Mouse (Mus musculus) gastrocnemius, postnatal 36 days (tissue): ENCODE measurements around the gene Gm7075. TPM values are rescaled to one million over a fixed set of nuclear protein-coding genes. Genes with fewer than 3 reads are reported as not detected.
"Not testable (repeated sequence)": the region's sequence is repeated elsewhere in the genome, so short reads cannot be mapped to it uniquely, and the experiment has no call there.

Experiments used
- DNase-seq, 2 experiments: peaks; one replicate each; pipeline ENCODE4 v3.0.0; 2022
- intact Hi-C: fragments of 180-260 bp; cut with DNase I; formaldehyde crosslinking; loops from one replicate; pipeline ENCODE4 v1.15.1; 2025
- total RNA-seq, 2 experiments: library from RNA; stranded (reverse); gene quantifications; 2 replicates each; pipeline ENCODE4 v1.2.3; 2021

The Gm7075 gene
- total RNA-seq, 2 experiments from 2014 or later: not detected

DNA sequence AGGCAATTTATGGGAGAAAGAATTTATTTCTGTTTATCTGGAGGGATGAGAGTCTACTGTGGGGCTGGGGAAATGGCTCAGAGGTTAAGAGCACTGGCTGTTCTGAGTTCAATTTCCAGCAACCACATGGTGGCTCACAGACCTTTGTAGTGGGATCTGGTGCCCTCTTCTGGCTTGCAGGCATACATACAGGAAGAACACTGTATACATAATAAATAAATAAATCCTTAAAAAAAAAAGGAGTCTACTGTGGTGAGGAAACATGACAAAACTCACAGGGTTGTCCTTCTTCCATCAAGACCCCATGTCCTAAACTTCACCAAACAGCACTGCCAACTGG is 2.9 kb upstream of the Gm7075 start:
- intact Hi-C loops: loop anchor here (5.0 kb wide), 1 partner anchor 148 kb away; no protein-coding TSS in a partner anchor
- no peak for DNase-seq

DNA sequence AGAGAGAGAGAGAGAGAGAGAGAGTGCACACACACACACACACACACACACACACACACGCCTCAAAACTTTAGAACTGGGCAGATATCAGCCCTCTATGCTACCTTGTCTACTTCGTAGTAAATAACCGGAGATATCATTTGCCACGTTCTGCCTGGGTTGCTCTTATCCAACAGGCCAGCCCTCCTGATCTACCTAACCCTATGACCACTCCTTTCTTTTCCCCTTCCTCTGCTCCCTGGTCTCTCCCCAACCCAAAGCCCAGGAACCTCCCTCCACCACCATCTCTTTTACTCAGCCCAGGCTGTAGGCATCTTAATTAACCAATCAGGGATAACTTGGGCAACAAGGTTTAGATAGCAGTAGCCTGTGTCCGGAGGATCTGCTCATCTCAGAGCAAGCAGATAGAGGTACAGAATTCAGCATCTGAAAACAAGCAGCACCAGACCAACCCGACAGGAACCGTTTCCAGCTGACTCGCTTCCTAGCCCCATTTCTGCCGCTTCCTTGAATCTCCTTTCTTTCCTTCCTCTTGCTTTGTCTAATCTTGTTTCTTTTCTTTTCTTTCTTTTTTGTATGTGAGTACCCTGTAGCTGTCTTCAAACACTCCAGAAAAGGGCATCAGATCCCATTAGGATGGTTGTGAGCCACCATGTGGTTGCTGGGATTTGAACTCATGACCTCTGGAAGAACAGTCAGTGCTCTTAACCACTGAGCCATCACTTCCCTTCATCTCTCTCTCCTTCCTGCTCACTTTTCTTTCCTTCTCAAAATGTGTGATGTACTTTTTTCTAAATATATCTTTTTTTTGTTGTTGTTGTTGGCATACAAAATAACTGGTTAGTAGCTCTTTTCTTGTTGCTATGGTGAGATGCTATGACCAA is 2.2 kb upstream of the Gm7075 start:
- no peak for DNase-seq
- intact Hi-C loops: loop anchor here (5.0 kb wide), 1 partner anchor 148 kb away; no protein-coding TSS in a partner anchor

DNA sequence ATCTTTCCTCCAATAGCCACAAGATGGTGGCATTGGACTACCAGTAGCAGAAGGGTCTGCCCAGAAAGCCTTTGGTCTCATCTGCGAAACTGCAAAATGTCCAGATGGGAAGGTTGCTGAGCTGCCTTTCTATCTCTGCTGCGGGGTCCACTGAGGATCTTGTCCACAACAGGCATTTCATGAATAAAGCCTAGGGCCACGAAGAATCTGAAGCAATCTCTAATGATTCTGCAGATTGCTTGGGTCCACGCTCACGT is 1.1 kb upstream of the Gm7075 start:
- intact Hi-C loops: loop anchor here (5.0 kb wide), 1 partner anchor 150 kb away; no protein-coding TSS in a partner anchor
- no peak for DNase-seq

DNA sequence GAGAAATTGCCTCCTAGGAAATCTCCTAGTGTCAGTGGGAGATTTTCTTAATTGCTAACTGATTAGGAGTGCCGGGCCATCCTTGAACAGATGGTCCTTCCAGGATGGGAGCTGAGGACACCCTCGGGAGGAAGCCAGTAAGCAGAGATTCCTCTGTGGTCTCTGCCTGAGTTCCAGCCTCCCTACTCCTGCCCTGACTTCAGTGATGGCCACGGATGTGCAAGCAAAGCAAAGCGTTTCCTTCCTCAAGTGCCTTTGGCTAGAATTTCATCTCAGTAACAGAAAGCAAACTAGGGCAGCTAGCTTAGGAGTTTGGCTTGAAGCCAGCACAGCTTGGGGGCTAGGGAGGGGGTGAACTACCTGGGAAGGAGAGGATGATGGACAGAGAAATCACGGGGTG is 4.5 kb downstream of the Gm7075 start:
- intact Hi-C loops: no loop called here
- DNase-seq: no peak

DNA sequence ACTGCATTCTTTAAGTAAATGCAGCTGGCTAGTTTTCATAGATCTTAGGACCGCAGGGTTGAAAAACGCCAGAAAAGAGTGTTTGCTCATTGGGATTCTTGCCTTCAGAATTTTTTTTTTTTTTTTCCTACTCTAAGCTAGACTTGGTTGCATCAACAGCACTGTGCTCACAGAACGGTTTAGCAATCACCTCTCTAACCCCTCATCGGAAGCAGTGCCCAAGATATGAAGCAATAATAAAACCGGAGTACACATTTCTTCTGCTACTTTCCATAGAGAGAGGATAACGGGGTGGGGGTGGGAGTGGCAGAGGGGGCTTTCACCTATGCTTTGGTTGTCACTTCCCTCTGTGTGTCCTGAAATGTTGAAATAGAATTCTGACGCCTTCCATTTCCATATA is 5.7 kb downstream of the Gm7075 start:
- intact Hi-C loops: no loop called here
- no peak for DNase-seq

DNA sequence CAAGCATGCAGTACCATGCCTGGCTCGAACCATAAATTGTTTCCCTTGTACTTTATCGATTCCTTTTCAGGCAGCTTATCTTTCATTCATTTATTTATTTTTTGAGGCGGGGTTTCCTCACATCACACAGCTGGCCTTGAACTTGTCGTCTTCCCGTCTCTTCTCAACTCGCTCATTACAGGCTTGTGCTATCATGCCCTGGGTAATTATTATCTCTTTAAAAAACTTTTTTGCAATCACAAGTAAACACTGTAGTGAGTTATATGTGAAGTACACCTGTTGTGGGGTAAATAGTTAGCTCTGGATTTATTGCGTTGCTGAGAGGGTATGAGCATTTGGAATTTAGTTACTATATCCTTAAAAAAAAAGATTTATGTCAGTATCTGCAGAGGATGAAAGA is 6.3 kb downstream of the Gm7075 start:
- no peak for DNase-seq
- intact Hi-C loops: no loop called here

DNA sequence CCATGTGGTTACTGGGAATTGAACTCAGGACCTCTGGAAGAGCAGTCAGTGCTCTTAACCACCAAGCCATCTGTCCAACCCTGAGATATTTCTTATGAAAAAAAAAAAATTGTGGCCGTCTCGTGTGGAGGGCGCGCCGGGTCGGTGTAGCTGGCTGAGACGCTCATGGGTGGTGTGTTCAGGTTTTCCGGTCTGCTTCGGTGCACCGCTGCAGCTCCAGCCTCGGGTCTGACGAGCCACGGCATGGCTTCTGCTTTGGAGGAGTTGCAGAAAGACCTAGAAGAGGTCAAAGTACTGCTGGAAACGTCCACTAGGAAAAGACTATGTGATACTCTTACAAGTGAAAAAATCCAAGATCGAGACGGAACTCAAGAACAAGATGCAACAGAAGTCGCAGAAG is 8.8 kb downstream of the Gm7075 start:
- intact Hi-C loops: no loop called here
- DNase-seq: no peak

DNA sequence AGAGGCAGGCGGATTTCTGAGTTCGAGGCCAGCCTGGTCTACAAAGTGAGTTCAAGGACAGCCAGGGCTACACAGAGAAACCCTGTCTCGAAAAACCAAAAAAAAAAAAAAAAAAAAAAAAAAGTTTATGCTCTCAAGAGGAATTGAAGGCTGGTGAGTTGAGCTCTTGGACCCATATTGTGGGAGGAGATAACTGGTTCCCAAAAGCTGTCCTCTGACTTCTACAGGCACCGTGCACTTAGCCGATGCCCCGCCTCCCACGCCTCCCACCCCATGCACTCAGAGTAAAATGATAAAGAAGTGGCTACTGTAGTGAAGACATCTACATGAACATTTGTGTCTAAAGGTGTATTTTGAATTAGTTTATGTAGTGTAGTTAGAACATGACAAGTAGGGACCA is 9.9 kb downstream of the Gm7075 start:
- intact Hi-C loops: not testable (repeated sequence)

DNA sequence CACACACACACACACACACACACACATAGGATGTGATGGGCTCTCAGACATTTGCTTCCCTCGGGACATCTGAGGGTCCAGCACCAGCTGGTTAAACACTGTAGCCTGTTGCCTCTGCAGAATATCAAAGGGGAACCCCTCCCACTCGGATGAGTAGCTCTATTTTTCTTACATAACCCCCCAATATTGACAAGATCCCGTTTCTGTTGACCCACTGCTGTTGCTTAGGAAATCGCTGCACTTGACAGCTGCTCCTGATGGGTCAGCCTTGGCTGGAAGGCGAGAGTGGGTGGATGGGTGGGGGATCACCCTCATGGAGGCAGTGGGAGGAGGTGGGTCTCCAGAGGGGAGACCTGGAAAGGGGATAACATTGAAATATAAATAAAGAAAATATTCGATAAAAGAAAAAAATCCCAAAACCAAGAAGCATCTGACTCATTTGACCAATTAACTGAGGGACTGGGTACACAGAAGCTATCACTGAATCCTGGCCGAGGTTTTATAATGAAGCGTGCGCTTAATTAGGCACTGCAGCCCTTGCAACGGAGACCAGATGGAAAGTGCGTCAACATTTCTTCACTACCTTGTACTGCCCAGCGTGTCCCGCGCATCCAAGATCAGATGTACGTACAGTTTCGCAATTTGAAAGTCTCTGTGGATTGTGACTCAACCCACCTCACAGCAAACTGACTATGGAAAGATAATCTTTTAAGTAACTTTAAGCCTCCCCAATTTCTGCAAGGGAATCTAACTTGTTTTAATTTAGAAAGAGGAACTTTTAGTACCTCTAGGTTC is 11.2 kb downstream of the Gm7075 start:
- no peak for DNase-seq
- intact Hi-C loops: no loop called here

More for the DNA sequence above, 9.9 kb downstream of the Gm7075 start:
- not testable (repeated sequence) for DNase-seq

DNA sequence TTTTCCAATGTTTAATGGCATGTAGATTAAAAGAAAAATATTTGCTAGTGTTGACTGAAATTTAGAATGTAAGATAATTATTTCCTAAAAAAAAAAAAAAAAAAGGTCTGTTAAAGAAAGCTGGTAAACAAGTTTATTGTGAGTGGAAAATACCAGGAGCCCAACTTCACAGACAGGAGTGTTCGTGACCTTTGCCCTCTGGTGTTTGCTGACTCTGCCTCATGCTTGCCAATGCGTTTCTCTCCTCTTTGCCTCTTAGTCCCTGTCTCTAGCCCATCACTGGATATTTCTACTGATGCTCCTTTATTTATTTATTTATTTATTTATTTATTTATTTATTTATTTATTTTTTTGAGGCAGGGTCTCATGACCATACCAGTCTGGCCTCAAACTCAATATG is 18.0 kb downstream of the Gm7075 start:
- DNase-seq: no peak
- intact Hi-C loops: no loop called here

DNA sequence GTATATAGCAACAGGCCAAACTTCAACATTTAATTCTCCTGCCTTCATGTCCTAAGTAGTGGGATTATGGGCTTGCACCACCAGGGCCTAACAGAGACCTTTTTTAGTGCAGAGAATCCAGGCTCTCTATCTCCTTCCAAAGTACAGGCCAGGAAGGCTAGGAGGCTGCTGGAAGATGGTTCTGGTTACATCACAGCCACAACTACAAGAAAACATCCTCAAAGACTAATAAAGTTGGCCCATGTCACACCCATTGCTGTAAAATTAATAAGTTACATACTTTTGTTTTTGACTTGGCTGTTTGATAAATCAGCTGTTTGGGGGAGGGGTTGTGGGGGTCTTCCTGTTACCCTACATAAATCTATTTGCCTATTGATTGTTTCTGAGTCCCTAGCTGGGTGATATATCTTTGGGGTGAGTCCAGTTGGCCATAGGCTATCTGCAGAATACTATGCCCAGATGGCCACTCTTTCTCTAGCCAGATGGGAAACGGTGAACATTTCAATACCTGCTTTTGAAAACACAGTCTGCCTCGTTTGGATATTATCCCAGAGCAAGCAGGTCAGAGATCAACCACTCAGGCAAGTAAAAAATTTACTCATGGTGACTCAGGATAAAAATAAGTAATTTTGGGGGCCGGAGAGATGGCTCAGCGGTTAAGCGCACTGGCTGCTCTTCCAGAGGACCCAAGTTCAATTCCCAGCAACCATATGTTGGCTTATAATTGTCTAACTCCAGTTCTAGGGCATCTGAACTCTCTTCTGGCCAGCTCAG is 18.7 kb downstream of the Gm7075 start:
- no peak for DNase-seq
- intact Hi-C loops: no loop called here

DNA sequence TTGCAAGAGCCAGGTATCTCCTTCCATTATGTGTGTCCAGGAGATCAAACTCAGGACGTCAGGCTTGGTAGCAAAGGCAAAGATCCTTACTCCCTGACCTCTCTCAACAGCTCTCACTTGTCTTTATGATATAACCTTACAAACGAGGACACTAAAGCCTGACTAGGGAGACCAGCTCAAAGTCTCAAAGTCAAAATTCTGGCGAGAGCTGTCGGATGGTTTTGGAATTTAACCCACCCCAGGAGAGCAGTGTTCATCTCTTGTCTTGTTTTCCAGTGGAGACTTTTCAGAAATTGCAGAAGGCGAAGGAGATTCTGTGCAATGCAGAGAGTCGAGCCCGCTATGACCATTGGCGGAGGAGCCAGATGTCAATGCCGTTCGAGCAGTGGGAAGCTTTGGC is 24.6 kb downstream of the Gm7075 start:
- intact Hi-C loops: no loop called here
- no peak for DNase-seq

DNA sequence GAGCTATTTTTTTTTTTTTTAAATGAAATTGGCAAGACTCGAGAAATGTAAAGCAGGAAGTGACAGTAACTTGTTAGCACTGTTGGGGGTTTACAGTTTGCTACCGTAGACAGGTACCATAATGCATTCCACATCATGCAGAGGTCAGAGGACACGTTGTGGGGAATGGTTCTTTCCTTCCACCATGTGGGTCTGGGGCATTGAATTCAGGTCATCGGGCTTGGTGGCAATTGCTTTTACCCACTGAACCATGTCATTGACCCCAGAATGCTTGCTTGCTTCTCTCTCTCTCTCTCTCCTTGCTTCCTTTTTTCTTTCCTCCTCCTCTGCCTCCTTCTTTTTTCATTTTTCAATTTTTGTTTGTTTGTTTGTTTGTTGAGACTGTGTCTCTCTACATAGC is 32.6 kb downstream of the Gm7075 start:
- DNase-seq: no peak
- intact Hi-C loops: no loop called here

DNA sequence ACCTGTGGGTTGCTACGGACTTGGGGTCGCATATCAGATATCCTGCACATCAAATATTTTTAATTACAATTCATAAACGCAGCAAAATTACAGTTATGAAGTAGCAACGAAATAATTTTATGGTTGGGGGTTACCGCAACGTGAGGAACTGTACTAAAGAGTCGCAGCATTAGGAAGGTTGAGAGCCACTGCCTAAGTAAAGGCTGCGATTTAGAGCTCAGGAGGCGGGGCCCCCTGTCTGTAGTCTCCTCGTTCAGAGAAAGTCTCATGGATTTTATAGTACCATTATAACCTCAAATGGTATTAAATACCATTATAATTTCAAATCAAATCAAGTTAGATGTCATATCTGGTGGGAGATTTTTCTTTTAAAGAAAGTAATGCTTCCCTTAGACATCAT is 34.6 kb downstream of the Gm7075 start:
- intact Hi-C loops: no loop called here
- DNase-seq: no peak

DNA sequence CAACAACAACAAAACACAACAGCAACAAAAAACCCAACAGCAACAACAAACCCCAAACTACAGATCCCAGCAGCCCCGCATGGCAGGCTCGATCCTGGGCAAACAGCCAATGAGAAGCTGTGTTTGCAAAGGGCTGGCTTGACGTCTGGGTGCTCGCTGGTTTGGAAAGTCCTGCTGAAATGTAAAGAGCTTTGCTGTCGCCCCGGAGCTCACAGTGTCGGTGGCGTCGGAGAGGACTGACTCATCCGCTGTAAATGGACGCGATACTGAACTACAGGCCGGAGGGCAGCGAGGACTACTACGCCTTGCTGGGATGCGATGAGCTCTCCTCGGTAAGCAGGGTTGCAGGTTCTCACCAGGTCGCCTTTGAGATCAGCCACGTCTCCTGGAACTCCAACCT is 35.1 kb downstream of the Gm7075 start:
- DNase-seq: peak; percentile 57 to 72
- intact Hi-C loops: no loop called here

DNA sequence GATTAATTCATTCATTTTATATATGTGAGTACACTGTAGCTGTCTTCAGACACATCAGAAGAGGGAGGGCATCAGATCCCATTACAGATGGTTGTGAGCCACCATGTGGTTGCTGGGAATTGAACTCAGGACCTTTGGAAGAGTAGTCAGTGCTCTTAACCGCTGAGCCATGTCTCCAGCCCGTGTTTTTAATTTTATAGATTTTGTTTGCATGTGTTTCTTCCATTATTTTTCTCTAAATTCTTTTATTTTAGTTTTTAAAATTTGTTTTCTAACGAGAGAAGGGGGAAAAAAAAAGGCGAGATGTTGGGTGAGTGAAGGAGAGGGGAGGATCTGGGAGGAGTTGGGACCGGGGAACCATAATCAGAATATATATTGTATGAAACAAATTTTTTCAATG is 35.7 kb downstream of the Gm7075 start:
- DNase-seq, intact Hi-C loops: not testable (repeated sequence)

DNA sequence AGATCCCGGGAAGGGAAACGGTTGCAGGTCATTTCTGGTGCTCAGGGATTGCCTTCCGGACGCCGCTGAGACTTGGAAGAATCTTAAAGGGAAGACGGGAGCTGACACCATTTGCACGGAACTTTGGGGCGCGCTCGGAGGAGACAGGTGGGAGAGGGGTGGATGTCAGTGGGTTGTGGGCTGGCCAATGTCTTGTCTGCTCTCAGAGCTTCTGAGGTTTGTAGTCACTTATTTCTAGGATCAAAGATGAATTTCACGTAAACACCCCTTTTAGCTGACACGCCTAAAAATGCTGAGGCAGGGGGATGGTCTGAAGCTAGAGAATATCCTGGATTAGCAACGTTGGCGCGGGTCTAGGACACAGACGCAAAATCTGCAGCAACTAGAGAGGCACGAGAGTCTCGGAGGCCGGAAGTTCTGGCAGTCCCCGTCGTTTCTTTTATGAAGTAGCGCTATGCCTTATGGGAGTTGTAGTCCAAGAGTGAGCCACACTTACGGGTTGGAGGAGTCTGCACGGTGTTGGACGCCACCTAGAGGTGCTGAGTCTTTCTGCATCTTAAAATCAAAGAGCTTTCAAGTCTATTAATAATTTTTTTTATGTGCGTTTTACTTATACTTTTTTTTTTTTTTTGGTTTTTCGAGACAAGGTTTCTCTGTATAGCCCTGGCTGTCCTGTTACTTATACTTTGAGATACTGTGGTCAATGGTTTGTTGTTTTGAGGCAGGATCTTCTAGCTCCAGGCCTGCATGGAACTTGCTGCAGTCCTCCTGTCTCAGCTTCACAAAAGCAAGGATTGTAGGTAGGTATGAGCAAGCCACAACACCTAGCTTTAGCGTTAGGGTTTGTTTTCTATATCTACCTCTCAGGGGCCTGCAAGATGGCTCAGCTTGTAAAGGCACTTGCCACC is 39.0 kb downstream of the Gm7075 start, which contains the start of gene Dnajc12:
Gene Dnajc12, plus strand, starts transcription at position 72 of the 908 bp plus-strand sequence.
- intact Hi-C loops: no loop called here
- peak; percentile 45 to 66 for DNase-seq

DNA sequence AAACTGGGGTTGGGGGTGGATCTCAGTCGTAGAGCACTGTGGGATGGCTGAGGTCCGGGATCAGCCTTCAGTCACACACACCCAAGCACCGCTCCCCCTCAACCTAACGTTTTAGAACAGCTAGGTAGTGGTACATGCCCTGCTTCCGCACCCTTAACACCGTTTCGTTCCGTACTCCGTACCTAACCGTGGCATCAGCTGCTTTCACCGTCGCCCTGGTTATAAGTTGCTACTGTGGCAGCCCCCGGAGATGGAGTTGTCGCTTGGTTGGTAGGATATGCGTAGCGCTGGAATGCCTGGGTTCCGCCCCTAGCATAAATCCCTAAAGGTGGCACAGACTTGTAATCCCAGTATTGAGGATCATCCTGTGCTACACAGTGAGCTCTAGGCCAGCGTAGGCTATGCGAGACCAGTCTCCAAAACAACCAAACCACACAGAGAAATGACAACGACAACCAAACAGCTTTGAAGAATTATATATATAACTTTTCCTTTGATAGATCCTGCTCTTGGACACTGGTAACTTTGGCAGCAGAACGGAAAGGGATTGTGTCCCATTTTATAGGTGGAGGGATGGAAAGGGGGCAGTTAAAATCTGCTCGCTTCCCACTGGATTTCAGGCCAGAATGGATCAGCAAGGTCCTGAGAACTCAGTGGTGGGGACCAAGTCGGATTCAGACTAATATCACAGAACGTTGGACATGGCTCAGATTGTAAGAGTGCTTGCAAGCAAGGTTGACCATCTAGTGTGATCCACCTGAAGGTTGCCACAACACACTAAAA is 39.9 kb downstream of the Gm7075 start, which contains the start of gene Sirt1:
Gene Sirt1, minus strand, starts transcription at position 207 of the 783 bp plus-strand sequence.
- intact Hi-C loops: no loop called here

More for the DNA sequence above, 39.9 kb downstream of the Gm7075 start, which contains the start of gene Sirt1:
- no peak for DNase-seq
